Mouse (Mus musculus) kidney, postnatal 25 days (tissue): Measurements from ENCODE around the gene Atxn7l1.

Experiments used
- DNase-seq, 2 experiments: peaks; one replicate each; pipeline ENCODE4 v3.0.0; 2021; ENCODE audit warnings: mixed read lengths in 2 of 2

Gene Atxn7l1

GRCm38 (mm10) chr12:33147497-33148267, at the start of gene Atxn7l1:
TSS of gene Atxn7l1 (plus strand) at chr12:33147693.
- peak; percentile 94 to 95 for DNase-seq

DNA sequence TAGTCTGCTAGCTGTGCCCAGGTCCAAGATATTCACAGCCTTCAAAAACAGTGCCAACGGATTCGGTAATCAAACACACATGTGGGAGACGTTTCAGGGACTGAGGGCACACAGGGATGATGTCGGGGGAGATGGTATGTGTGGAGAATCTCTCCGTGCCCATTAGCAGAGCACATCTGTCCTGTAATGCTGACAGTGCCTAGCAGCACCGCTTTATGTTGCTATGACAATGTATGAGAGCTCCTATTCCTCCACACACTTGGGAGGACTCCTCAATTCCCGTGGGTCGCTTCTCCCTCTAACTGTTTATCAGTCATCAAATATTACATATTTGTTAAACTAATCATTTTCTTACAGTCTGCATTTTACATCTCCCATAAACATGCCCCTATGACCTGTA, 45.9 kb upstream of the Atxn7l1 start:
- DNase-seq: no peak

- DNase-seq: no peak
Measured at GRCm38 (mm10) chr12:33102342-33103115, 45.0 kb upstream of the Atxn7l1 start.

DNA sequence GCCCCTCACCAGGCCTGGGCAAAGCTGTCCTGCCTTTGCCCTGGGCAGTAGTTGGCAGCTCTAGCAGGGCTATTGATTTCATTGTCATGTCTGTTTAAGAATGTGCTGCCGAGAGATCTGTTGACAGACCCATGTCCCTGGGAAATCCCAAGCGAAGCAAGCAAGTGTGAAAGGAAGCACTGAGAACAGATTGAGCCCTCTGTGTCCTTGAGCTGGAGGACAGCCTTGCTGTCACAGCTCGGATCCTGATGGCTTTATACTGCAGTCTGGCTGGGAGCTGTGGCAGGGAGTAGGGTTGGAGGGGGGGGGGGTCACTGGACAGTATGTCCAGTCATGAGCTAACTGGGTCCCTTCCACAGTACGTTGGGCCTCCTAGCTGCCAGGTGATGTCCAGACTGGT, 41.8 kb upstream of the Atxn7l1 start:
- DNase-seq: no peak

DNA sequence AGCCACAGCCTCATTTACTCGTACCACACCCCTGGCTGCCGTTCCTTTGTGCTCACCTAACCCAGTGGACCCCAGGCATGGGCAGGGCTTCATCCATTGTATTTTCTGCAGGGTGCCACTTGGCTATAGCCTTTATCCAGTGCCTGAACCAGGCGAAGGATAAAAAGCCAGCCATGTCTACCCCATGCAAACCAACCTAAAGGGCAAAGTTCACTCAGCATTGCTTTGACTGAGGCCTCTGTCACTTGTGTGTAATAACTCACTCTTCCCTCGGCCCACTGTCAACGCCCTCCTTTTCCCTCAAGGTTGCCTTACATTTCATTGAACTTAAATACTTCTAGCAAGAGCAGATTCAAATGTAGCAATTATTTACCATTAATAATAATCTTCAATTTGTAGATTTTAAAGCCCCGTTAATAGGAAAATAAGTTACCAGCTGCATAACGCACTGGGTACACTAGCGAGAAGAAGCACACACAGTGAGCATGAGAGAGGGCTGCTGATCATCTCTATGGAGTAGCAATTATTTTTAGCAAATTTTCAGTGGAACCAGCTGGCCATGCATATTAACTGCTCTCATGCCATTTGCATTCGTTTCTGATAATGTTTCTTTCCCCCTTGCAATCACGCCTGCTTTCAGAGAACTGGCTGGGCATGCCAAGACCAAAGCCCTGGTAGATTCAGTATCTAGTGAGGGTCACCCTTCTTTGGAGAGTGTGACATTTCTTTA, 40.9 kb upstream of the Atxn7l1 start:
- DNase-seq: no peak

- peak; percentile 17 to 38 for DNase-seq
Measured at GRCm38 (mm10) chr12:33109531-33109930, 38.0 kb upstream of the Atxn7l1 start.

- peak; percentile 40 to 42 for DNase-seq
Measured at GRCm38 (mm10) chr12:33110894-33111471, 36.5 kb upstream of the Atxn7l1 start.

DNA sequence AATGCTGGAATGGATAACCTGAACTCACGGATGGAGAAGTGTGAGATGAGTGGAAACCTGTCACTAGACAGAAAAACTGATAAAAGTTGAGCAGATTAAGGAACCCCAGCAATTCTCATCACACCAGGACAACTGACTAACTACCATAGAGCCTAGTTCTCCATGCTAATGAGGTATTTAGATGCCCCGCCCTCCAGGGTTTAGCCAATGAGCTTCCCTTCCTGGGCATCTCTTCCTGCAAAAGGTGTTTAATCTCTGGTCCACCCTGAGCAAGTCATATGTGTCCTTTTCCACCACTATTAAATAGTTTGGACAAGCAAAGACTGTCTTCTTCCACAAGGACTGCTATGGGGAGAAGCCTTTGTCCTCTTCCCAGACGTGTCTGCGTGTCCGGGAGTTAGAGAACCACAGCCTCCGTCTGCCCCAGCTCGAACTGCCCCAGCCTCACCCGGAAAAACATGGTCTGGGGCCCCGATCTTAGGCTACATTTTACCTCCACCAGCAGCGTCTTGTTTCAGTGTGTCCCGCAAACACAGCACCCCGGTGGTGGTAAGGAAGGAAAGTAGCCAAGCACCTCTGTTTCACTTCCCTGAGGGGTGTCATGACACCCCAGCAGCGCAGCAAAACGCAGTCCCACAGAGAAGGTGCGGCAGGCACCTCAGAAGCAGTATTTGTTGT, 28.7 kb upstream of the Atxn7l1 start:
- DNase-seq: no peak

DNA sequence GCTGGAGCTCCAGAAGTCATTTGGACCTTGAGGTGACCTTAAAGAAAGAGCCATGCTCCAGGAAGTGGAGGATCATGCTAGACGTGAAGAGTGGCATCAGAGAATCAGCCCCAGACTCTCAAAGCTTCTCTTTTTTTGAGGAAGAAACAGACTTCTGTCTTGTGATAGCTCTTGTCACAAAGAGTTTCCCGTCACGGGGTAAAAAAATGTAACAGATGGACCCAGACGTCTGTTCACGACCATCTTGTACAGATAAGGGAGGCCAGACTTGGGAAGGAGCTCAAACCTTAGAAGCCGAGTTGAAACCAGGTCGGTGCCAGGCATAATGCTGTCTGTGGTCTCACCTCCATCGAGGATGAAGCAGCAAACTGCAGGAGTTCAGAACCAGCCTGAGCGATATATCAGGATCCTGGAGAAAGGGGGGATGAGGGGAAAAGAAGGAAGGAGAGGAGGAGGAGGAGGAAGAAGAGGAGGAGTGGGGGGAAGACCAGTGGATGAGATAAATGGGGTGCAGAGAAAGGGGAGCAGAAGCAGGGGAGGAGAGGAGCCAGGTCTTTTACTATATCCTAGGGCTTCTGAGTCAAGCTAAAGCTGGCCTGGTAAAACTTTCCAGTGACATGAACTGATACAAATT, 21.8 kb upstream of the Atxn7l1 start:
- DNase-seq: no peak

DNA sequence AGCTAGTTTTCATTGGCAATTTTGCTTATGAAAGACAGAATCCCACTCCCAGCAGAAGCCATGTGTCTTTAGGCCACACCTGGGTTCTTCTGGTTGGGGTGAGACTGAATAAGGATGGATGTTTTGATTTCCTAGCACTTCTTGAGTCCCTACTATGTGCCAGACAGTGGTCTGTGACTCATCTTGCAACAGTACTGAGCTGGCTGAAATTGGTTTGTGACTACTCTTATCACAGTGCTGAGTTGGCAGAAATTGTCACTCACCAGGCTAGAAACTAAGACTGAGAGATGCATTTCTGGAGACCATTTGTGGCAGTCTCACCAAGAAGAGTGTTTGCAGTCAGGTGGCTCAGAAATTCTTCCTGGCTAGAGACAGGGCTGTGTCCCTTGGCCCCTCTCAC, 21.2 kb upstream of the Atxn7l1 start:
- no peak for DNase-seq

GRCm38 (mm10) chr12:33128121-33128520, 19.4 kb upstream of the Atxn7l1 start:
- DNase-seq: no peak

GRCm38 (mm10) chr12:33128702-33129101, 18.8 kb upstream of the Atxn7l1 start:
- no peak for DNase-seq

- peak; percentile 47 to 76 for DNase-seq
Measured at GRCm38 (mm10) chr12:33129410-33129809, 18.1 kb upstream of the Atxn7l1 start.

GRCm38 (mm10) chr12:33130401-33130800, 17.1 kb upstream of the Atxn7l1 start:
- no peak for DNase-seq

- no peak for DNase-seq
Measured at GRCm38 (mm10) chr12:33131796-33132195, 15.7 kb upstream of the Atxn7l1 start.

GRCm38 (mm10) chr12:33137857-33138256, 9.6 kb upstream of the Atxn7l1 start:
- no peak for DNase-seq

GRCm38 (mm10) chr12:33139083-33139482, 8.4 kb upstream of the Atxn7l1 start:
- no peak for DNase-seq

DNA sequence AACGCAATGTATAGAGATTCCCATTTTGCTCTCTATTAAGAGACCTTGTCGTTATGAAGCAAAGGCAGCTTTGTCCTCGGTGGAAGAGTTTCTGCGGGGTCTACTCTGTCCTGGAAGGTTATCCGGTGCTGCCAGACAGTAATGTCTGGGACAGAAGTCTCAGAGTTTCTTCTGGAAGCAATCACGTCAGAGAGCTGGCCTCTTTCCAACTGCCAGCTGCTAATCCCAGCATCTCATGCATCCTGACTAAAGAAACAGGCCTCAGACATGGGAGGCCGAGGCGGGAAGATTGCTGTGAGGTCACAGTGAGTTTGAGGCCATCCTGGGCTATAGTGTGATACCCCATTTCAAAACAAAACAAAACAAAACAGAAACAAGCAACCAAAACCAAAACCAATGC, 3.0 kb upstream of the Atxn7l1 start:
- DNase-seq: no peak

- DNase-seq: no peak
Measured at GRCm38 (mm10) chr12:33146622-33147433, 665 bp upstream of the Atxn7l1 start.

GRCm38 (mm10) chr12:33149544-33150190, 2.2 kb downstream of the Atxn7l1 start:
- no peak for DNase-seq

GRCm38 (mm10) chr12:33153131-33153530, 5.6 kb downstream of the Atxn7l1 start:
- no peak for DNase-seq
